In genomic region chr2:85135099-85135498, GRCm38 (mm10) we compare ENCODE assay signal across 26 mouse cellular contexts. TPM values are rescaled to one million over a fixed set of nuclear protein-coding genes. Genes with fewer than 3 reads are reported as not detected.
DNase-seq lines count a peak whose midpoint lies in the region; ATAC-seq lines count a peak whose summit lies in the region.
"Had no signal": no experiment of that assay in that cellular context is flagged by ENCODE, and none has a peak within 500 bp of the region (broad histone marks: within the 10 kb centered on the region; RNA-seq: fewer than 3 reads in every experiment).

No protein-coding gene starts in this region.

- H3K27ac ChIP-seq in heart, embryonic 11.5 days (ENCODE audit: low read depth, low read length), result no peak overlapping the region
- H3K27ac ChIP-seq: embryonic facial prominence, embryonic 12.5 days; embryonic facial prominence, embryonic 15.5 days; forebrain, embryonic 12.5 days; forebrain, embryonic 15.5 days; hindbrain, embryonic 13.5 days; intestine, embryonic 15.5 days had no signal

- H3K9me3 ChIP-seq in heart, embryonic 11.5 days (replicated peaks; ENCODE audit: control insufficient read depth, low read length), result no peaks in the 10 kb centered on the region
- H3K9me3 ChIP-seq: embryonic facial prominence, embryonic 12.5 days; embryonic facial prominence, embryonic 15.5 days; forebrain, embryonic 12.5 days; forebrain, embryonic 15.5 days; G1E; hindbrain, embryonic 10.5 days; hindbrain, embryonic 13.5 days; intestine, embryonic 15.5 days had no signal

- no peak for ATAC-seq in heart, embryonic 11.5 days (replicated peaks; ENCODE audit: insufficient number of reproducible peaks, low FRiP score, low TSS enrichment)
- ATAC-seq in common myeloid progenitor, adult 5-6 weeks (replicated peaks; ENCODE audit: low read depth, poor library complexity, severe bottlenecking), result peak; percentile 45; the same call in 1 of the 2 replicates
- ATAC-seq in megakaryocyte, adult 5-6 weeks (ENCODE audit: poor library complexity, severe bottlenecking), result peak; percentile 64
- ATAC-seq: forebrain, embryonic 15.5 days; Patski had no signal

- no peak overlapping the region for H3K9ac ChIP-seq in heart, embryonic 11.5 days (ENCODE audit: low read depth, low read length)
- H3K9ac ChIP-seq: embryonic facial prominence, embryonic 12.5 days; embryonic facial prominence, embryonic 15.5 days; forebrain, embryonic 12.5 days; forebrain, embryonic 15.5 days; hindbrain, embryonic 13.5 days; intestine, embryonic 15.5 days had no signal

- WGBS in heart, embryonic 11.5 days (ENCODE audit: insufficient replicate concordance), result 49% methylated on average over 1 of the region's 1 CpGs

- no peak overlapping the region for H3K4me3 ChIP-seq in heart, embryonic 11.5 days (ENCODE audit: low read depth, low read length)
- H3K4me3 ChIP-seq: embryonic facial prominence, embryonic 12.5 days; embryonic facial prominence, embryonic 15.5 days; erythroblast, embryonic 14.5 days; forebrain, embryonic 12.5 days; forebrain, embryonic 15.5 days; hindbrain, embryonic 10.5 days; hindbrain, embryonic 13.5 days; intestine, embryonic 15.5 days had no signal

- peaks cover 3% of the 10 kb centered on the region; the same call in 1 of the 2 replicates for H3K27me3 ChIP-seq in heart, embryonic 11.5 days (ENCODE audit: control insufficient read depth, insufficient read depth, low read length)
- H3K27me3 ChIP-seq: embryonic facial prominence, embryonic 12.5 days; embryonic facial prominence, embryonic 15.5 days; forebrain, embryonic 12.5 days; forebrain, embryonic 15.5 days; hindbrain, embryonic 13.5 days; intestine, embryonic 15.5 days; Patski had no signal

- H3K4me1 ChIP-seq in heart, embryonic 11.5 days (ENCODE audit: control insufficient read depth, insufficient read depth, low read length), result peaks cover 26% of the 10 kb centered on the region
- H3K4me1 ChIP-seq: embryonic facial prominence, embryonic 12.5 days; embryonic facial prominence, embryonic 15.5 days; forebrain, embryonic 15.5 days; hindbrain, embryonic 13.5 days had no signal

- H3K4me2 ChIP-seq in heart, embryonic 11.5 days, result no peak overlapping the region
- H3K4me2 ChIP-seq: embryonic facial prominence, embryonic 12.5 days; embryonic facial prominence, embryonic 15.5 days; forebrain, embryonic 12.5 days; forebrain, embryonic 15.5 days; hindbrain, embryonic 13.5 days had no signal

- DNase-seq in heart, adult 11 months, result peak; percentile 95
- DNase-seq in kidney, postnatal 10 days, result peak; percentile 18
- DNase-seq in kidney, adult 11 months, result no peak
- no peak for DNase-seq in right cerebral cortex, postnatal 36 days (ENCODE audit: low spot score in 2 of 2)
- DNase-seq: adrenal gland, postnatal 10 days; adrenal gland, postnatal 36 days; B cell, adult 2 months; cerebellum, adult 18-20 months; cerebellum, adult 9-10 months; cerebellum, postnatal 14 days; gastrocnemius, postnatal 10 days; heart, postnatal 36 days had no signal

- H3K36me3 ChIP-seq in heart, embryonic 11.5 days (ENCODE audit: control insufficient read depth, insufficient read depth, low read length), result no peaks in the 10 kb centered on the region
- H3K36me3 ChIP-seq: embryonic facial prominence, embryonic 12.5 days; embryonic facial prominence, embryonic 15.5 days; forebrain, embryonic 12.5 days; forebrain, embryonic 15.5 days; G1E; hindbrain, embryonic 10.5 days; hindbrain, embryonic 13.5 days; intestine, embryonic 15.5 days had no signal

RNA-seq across cellular contexts. Expression of gene Aplnr, which starts 0.9 kb away (rescaled TPM):
- polyA plus RNA-seq in heart, embryonic 11.5 days (2014; fragmentation: Nextera tagmentation; extraction: Ambion mirVana), result 8.9 and 9.7 TPM in 2 replicates
- total RNA-seq in common myeloid progenitor, adult 5-6 weeks (2017), result 0.14 and 0.29 TPM in 2 replicates
- total RNA-seq in megakaryocyte, adult 5-6 weeks (2015), result 1.1 and 2.2 TPM in 2 replicates
- total RNA-seq in megakaryocyte, adult 5-6 weeks (2017), result 1.5 and 2.1 TPM in 2 replicates
- total RNA-seq: CH12.LX had no signal
- polyA plus RNA-seq: erythroblast, embryonic 14.5 days; G1E had no signal

Comparison
In these comparisons a context has a peak if more than half of its experiments do, and no peak if none do; other contexts are left out.
1. DNase-seq: peak in heart, adult 11 months (single experiment) and kidney, postnatal 10 days (single experiment); none in kidney, adult 11 months (single experiment) and right cerebral cortex, postnatal 36 days (0 of 2).